Mouse (Mus musculus) layer of hippocampus, adult 8-10 months (tissue): ENCODE measurements at regions not wholly inside any gene's neighbourhood (a gene's known extent, or its start where the extent isn't known, plus 50 kb on each side); places are given as distances from the start of the nearest gene placed in this dataset.

Experiments
- DNase-seq, 2 experiments: peaks; one replicate each; pipeline ENCODE4 v3.0.0; 2022; ENCODE audit warnings: low spot score in 2 of 2

DNA sequence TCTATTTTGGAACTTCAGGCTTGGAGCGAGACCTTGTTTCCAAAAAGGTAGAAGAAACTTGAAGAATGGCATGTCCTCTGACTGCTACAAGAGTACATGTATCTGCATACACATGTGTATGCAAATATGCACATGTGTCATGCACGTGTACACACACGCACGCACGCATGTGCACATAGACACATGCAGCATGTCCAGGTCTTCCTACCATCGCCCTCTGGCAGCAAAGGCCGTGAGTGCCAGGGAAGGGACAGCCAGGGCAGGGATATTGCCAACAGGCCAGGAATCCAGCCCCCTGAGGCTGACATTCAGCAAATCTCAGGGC lies 231.0 kb downstream of the Clic5 start:
- DNase-seq: no peak

DNA sequence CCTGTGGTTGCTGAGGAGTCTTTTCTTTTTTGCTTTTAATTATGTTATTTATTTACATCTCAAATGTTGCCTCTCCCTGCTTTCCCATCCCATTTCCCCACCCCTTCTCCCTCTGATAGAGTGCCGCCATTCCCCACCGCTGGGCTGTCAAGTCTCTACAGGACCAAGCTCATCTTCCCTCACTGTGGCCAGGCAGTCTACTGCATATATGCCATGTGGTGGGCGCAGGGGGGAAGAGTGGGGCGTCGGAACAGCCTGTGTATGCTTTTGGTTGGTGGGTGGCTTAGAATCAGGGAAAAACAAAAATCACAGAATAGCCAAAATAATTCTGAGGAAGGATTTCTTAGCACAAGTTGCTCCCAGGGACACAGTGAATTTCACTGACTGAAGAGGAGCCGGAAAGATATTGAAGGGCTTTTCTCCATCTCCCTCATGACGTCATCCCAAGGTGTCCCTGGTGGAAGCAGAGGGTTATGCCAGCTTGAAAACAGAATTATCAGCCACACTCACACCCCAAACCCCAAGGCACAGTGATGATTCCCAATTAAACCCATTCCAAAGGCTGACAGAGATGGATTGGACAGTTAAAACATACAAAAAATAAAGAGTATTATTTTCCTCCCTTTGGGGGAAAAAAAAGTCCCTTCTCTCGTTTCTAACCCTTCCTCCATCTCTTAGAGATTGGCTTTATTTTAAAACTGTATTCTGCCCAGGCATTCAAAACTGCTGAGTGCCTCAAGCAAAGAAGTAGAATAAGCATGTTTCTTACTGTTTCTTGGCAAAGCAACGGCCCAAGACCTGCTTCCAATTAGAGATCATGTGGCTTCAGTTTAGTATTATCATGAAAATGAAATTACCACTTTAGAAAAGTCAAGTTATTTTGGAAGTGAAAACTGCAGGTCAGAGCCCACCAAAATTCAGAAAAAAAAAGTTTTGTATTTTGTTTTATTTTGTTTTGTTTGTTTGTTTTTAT lies 232.0 kb downstream of the Clic5 start:
- no peak for DNase-seq

- no peak for DNase-seq
Observed at GRCm38 (mm10) chr17:44422161-44422560, 233.8 kb downstream of the Clic5 start.

DNA sequence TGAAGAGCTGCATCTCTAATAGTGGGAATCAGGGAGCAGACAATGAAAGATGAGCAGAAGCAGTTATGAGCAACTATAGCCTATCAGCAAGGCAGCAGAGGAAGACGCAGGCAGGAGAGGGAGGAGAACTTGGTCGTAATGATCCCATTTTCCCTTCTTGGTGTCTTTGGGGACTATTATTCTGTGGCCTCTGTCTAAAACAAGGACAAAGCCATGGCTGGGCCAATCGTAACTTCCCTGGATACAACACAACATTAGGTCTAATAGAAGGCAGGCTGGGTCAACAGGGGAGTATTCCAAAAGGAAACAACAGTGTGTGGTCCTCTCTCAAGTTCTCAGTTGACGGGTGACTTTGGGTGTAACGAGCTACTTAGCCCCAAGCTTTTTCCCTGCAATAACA lies 234.5 kb downstream of the Clic5 start:
- DNase-seq: no peak

GRCm38 (mm10) chr17:44423471-44423985 lies 235.1 kb downstream of the Clic5 start:
- DNase-seq: no peak

DNA sequence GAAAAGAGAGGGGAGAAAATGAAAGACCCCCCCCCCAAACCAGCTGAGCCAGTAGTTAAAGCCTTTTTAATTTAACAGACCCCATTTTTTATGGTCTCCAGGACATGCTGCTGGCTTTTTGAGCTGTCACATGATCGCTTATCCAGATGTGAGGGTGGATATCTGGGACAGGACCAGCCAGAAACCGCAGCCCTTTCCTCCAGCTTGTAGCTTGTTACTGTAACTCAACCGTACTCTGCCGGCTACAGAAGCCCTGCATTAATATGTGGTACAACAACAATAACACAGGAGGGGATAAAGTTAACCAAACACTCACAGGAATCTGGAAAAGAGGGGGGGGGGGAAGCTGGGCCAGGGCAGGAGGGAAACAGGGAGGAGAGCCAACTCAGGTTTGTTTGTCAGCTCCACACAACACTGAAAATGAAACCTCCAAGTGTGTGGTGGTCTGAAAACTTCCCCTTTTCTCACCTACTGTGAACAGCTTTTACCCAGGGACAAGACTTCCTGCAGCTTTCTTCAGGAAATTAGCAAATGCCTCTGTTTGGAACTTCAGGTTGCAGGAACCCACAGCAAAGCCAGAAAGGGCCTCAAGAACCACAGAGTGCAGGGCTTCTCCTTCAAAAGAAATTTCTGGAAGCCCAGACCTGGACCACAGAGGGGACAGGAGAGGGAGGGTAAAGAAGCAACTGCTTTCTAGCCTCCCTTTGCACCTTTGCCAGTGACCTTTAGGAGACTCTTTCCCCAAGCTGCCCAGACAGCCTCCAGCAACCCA lies 244.3 kb downstream of the Clic5 start:
- no peak for DNase-seq

DNA sequence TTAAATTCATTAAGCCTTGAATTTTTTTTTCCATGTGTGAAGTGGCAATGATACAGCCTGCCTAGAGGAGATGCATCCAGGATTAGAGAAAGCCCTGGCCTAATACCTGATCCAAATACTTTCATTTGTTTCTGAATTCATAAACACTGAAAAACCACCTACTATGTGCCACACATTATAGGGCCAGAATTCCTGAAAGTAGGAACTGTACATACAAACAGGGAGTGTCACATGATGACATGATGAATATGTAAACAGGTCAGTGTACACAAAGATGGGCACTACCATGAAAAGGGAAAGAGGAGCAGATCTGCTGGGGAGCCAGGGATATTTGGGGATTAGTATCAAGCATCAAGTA lies 244.9 kb downstream of the Clic5 start:
- DNase-seq: no peak

- DNase-seq: no peak
Observed at GRCm38 (mm10) chr17:44436536-44437043, 248.2 kb downstream of the Clic5 start.

GRCm38 (mm10) chr17:44438526-44438925 lies 250.1 kb downstream of the Clic5 start:
- no peak for DNase-seq

GRCm38 (mm10) chr17:44443460-44443859 lies 255.1 kb downstream of the Clic5 start:
- no peak for DNase-seq

GRCm38 (mm10) chr17:44445361-44445760 lies 257.0 kb downstream of the Clic5 start:
- no peak for DNase-seq
